Mouse (Mus musculus): ENCODE results near the gene Ugt3a2. TPM values are rescaled to one million over a fixed set of nuclear protein-coding genes. Genes with fewer than 3 reads are reported as not detected.

The Ugt3a2 gene
- polyA plus RNA-seq (2015; fragmentation: Nextera tagmentation; extraction: Ambion mirVana): not detected in 2 replicates

GRCm38 (mm10) chr15:9335341-9335740 is at the start of gene Ugt3a2:
Gene Ugt3a2, plus strand, starts transcription at chr15:9335550.
- no peak for ATAC-seq
- no peak within 1 kb of the TSS for H3K4me3 ChIP-seq (replicated peaks; ENCODE audit: low read length)
- H3K27me3 ChIP-seq (replicated peaks; ENCODE audit: control insufficient read depth, insufficient read depth, low read length): no peaks in the 10 kb centered on the region
- no peaks in the 10 kb centered on the region for H3K4me1 ChIP-seq (replicated peaks; ENCODE audit: control insufficient read depth, insufficient read depth, low read length)
- H3K9ac ChIP-seq (replicated peaks; ENCODE audit: low read depth, low read length): no peak within 1 kb of the TSS
- no peak within 1 kb of the TSS for H3K4me2 ChIP-seq (ENCODE audit: low read length)
- WGBS: 87% methylated on average over 4 of the region's 4 CpGs
- H3K9me3 ChIP-seq (ENCODE audit: control insufficient read depth, low read length): no peaks in the 10 kb centered on the region
- H3K36me3 ChIP-seq (ENCODE audit: control insufficient read depth, insufficient read depth): no peaks in the 10 kb centered on the region
- H3K27ac ChIP-seq (ENCODE audit: low read length): no peak within 1 kb of the TSS

DNA sequence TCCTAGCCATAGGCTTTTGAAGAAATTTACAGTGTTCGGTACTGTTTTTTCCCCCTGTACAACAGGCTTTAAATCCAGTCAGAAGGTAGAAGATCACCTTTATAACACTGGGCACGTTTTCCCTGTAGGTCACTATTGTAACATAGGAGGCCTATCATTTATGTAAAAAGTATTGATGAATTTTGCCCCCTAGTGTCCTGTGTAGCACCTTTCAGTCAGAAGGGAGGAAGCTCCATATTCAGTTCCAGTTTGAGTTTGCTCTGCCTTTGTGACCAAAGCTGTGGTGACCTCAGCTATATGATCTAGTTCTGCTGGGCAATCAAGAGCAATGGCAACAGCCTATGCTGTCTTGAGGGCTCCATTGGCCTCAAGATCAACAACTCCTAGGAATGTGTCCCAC is 45.7 kb upstream of the Ugt3a2 start:
- Histone ChIP-seq H3K4me3 (replicated peaks; ENCODE audit: low read length) (no peak overlapping the region), H3K4me1 (replicated peaks; ENCODE audit: control insufficient read depth, insufficient read depth, low read length) (no peaks in the 10 kb centered on the region), H3K36me3 (ENCODE audit: control insufficient read depth, insufficient read depth) (no peaks in the 10 kb centered on the region), H3K27me3 (replicated peaks; ENCODE audit: control insufficient read depth, insufficient read depth, low read length) (no peaks in the 10 kb centered on the region), H3K4me2 (ENCODE audit: low read length) (no peak overlapping the region), H3K9ac (replicated peaks; ENCODE audit: low read depth, low read length) (no peak overlapping the region), H3K9me3 (ENCODE audit: control insufficient read depth, low read length) (no peaks in the 10 kb centered on the region), H3K27ac (ENCODE audit: low read length) (no peak overlapping the region)
- ATAC-seq: no peak
- 64% methylated on average over 2 of the region's 2 CpGs for WGBS

DNA sequence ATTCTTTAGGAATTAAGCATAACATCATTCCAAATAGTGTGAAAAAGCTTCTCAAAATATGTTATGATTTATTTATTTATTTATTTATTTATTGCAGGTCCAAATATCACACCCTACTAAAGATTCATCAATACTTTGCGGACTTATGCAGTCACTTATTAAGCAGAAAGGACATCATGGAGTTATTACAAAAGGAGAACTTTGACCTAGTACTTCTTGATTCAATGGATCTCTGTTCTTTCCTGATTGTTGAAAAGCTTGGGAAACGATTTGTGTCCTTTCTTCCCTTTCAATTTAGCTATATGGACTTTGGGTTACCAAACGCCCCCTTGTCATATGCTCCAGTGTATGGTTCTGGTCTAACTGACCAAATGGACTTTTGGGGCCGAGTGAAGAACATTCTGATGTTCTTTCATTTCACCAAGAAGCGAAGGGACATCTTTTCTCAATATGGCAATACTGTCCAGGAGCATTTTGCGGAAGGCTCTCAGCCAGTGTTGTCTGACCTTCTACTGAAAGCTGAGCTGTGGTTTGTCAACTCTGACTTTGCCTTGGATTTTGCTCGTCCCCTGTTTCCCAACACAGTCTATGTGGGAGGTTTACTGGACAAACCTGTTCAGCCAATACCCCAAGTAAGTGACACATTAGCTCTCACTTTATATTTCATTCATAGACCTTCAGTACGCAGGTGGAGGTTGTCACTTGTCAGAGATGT is 29.2 kb upstream of the Ugt3a2 start:
- no peak for ATAC-seq
- Histone ChIP-seq H3K27me3 (replicated peaks; ENCODE audit: control insufficient read depth, insufficient read depth, low read length) (no peaks in the 10 kb centered on the region), H3K4me2 (ENCODE audit: low read length) (no peak overlapping the region), H3K9me3 (ENCODE audit: control insufficient read depth, low read length) (no peaks in the 10 kb centered on the region), H3K27ac (ENCODE audit: low read length) (no peak overlapping the region), H3K36me3 (ENCODE audit: control insufficient read depth, insufficient read depth) (no peaks in the 10 kb centered on the region), H3K9ac (replicated peaks; ENCODE audit: low read depth, low read length) (no peak overlapping the region), H3K4me3 (replicated peaks; ENCODE audit: low read length) (no peak overlapping the region), H3K4me1 (replicated peaks; ENCODE audit: control insufficient read depth, insufficient read depth, low read length) (no peaks in the 10 kb centered on the region)
- 83% methylated on average over 8 of the region's 8 CpGs for WGBS

GRCm38 (mm10) chr15:9334596-9334995 is 754 bp upstream of the Ugt3a2 start:
- Histone ChIP-seq H3K4me1 (replicated peaks; ENCODE audit: control insufficient read depth, insufficient read depth, low read length) (no peaks in the 10 kb centered on the region), H3K9ac (replicated peaks; ENCODE audit: low read depth, low read length) (no peak overlapping the region), H3K9me3 (ENCODE audit: control insufficient read depth, low read length) (no peaks in the 10 kb centered on the region), H3K27me3 (replicated peaks; ENCODE audit: control insufficient read depth, insufficient read depth, low read length) (no peaks in the 10 kb centered on the region), H3K4me2 (ENCODE audit: low read length) (no peak overlapping the region), H3K27ac (ENCODE audit: low read length) (no peak overlapping the region), H3K36me3 (ENCODE audit: control insufficient read depth, insufficient read depth) (no peaks in the 10 kb centered on the region), H3K4me3 (replicated peaks; ENCODE audit: low read length) (no peak overlapping the region)
- ATAC-seq: no peak
- WGBS: 73% methylated on average over 2 of the region's 2 CpGs

DNA sequence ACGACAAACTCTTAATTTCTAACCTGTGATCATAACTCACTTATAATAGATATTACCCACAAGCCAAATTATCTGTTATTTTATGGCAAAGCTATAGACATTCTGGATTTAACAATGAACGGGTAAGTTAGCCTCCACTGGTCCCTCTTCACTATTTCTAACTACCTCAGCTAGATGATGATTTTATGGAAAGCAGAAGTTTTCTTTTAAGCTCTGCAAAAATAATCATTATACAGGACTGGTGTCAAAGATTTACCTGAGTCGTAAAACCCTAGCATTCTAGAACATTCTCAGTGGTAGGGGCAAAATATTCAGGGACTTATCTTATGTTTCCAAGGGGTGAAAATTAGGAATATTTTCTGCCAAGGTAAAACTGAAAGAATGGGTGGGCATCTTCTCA is 1.3 kb downstream of the Ugt3a2 start:
- no peak overlapping the region for H3K4me3 ChIP-seq (replicated peaks; ENCODE audit: low read length)
- H3K9me3 ChIP-seq (ENCODE audit: control insufficient read depth, low read length): no peaks in the 10 kb centered on the region
- no peaks in the 10 kb centered on the region for H3K36me3 ChIP-seq (ENCODE audit: control insufficient read depth, insufficient read depth)
- no peak for ATAC-seq
- H3K9ac ChIP-seq (replicated peaks; ENCODE audit: low read depth, low read length): no peak overlapping the region
- 83% methylated on average over 3 of the region's 3 CpGs for WGBS
- H3K4me2 ChIP-seq (ENCODE audit: low read length): no peak overlapping the region
- no peaks in the 10 kb centered on the region for H3K4me1 ChIP-seq (replicated peaks; ENCODE audit: control insufficient read depth, insufficient read depth, low read length)
- H3K27me3 ChIP-seq (replicated peaks; ENCODE audit: control insufficient read depth, insufficient read depth, low read length): no peaks in the 10 kb centered on the region
- no peak overlapping the region for H3K27ac ChIP-seq (ENCODE audit: low read length)

GRCm38 (mm10) chr15:9337021-9337420 is 1.7 kb downstream of the Ugt3a2 start:
- H3K27me3 ChIP-seq (replicated peaks; ENCODE audit: control insufficient read depth, insufficient read depth, low read length): no peaks in the 10 kb centered on the region
- WGBS: 77% methylated on average over 3 of the region's 3 CpGs
- no peaks in the 10 kb centered on the region for H3K36me3 ChIP-seq (ENCODE audit: control insufficient read depth, insufficient read depth)
- no peaks in the 10 kb centered on the region for H3K9me3 ChIP-seq (ENCODE audit: control insufficient read depth, low read length)
- H3K9ac ChIP-seq (replicated peaks; ENCODE audit: low read depth, low read length): no peak overlapping the region
- H3K27ac ChIP-seq (ENCODE audit: low read length): no peak overlapping the region
- no peaks in the 10 kb centered on the region for H3K4me1 ChIP-seq (replicated peaks; ENCODE audit: control insufficient read depth, insufficient read depth, low read length)
- no peak for ATAC-seq
- no peak overlapping the region for H3K4me2 ChIP-seq (ENCODE audit: low read length)
- no peak overlapping the region for H3K4me3 ChIP-seq (replicated peaks; ENCODE audit: low read length)

DNA sequence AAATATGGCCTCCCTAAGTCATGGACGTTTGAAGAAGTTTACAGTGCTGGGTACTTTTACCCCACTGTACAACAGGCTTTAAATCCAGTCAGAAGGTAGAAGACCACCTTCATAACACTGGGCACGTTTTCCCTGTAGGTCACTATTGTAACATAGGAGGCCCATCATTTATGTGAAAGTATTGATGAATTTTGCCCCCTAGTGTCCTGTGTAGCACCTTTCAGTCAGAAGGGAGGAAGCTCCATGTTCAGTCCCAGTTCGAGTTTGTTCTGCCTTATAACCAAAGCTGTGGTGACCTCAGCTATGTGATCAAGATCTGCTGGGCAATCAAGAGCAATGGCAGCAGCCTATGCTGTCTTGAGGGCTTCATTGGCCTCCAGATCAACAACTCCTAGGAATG is 13.4 kb downstream of the Ugt3a2 start:
- WGBS: 55% methylated on average over 3 of the region's 3 CpGs
- Histone ChIP-seq H3K27ac (ENCODE audit: low read length) (no peak overlapping the region), H3K4me3 (replicated peaks; ENCODE audit: low read length) (no peak overlapping the region), H3K9ac (replicated peaks; ENCODE audit: low read depth, low read length) (no peak overlapping the region), H3K27me3 (replicated peaks; ENCODE audit: control insufficient read depth, insufficient read depth, low read length) (no peaks in the 10 kb centered on the region), H3K36me3 (ENCODE audit: control insufficient read depth, insufficient read depth) (no peaks in the 10 kb centered on the region), H3K4me1 (replicated peaks; ENCODE audit: control insufficient read depth, insufficient read depth, low read length) (no peaks in the 10 kb centered on the region), H3K4me2 (ENCODE audit: low read length) (no peak overlapping the region), H3K9me3 (ENCODE audit: control insufficient read depth, low read length) (no peaks in the 10 kb centered on the region)
- ATAC-seq: no peak

DNA sequence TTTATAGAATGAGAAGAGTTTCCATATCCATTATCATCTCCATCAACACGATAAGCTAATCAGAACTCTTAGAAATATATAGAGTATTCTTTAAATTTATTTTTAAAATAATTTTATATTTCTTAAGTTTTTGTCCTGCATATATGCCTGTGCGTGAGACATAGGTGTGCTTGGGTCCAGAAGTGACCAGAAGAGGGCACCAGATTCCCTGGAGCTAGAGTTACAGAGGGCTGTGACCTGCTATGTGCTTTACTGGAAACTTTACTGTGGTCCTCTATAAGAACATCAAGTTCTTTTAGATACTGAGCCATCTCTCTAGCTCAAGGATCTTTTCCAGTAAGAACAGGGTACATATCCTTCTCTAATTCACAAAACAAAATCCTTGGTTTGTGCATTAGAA is 27.5 kb downstream of the Ugt3a2 start:
- ATAC-seq: no peak
- WGBS: 65% methylated on average over 2 of the region's 2 CpGs

DNA sequence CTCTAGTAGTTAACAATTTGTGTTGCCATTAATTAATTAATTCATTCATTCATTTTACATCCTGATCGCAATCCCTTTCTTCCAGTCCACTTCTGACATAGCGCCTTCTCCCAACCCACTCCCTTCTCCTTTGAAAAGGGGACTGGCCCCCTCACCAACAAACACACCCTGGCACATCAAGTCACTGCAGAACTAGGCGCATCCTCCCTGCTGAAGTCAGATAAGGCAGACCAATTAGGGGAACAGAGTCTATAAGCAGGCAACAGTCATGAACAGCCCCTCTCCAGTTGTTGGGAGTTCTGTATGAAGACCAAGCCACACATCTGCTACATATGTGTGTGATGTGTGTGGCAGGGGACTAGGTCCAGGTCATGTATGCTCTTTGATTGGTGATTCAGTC is 33.4 kb downstream of the Ugt3a2 start:
- no peak overlapping the region for H3K4me2 ChIP-seq (ENCODE audit: low read length)
- H3K4me1 ChIP-seq (replicated peaks; ENCODE audit: control insufficient read depth, insufficient read depth, low read length): no peaks in the 10 kb centered on the region
- H3K9ac ChIP-seq (replicated peaks; ENCODE audit: low read depth, low read length): no peak overlapping the region
- no peaks in the 10 kb centered on the region for H3K9me3 ChIP-seq (ENCODE audit: control insufficient read depth, low read length)
- H3K27ac ChIP-seq (ENCODE audit: low read length): no peak overlapping the region
- 91% methylated on average over 3 of the region's 3 CpGs for WGBS
- H3K36me3 ChIP-seq (ENCODE audit: control insufficient read depth, insufficient read depth): no peaks in the 10 kb centered on the region
- ATAC-seq: no peak
- no peak overlapping the region for H3K4me3 ChIP-seq (replicated peaks; ENCODE audit: low read length)
- H3K27me3 ChIP-seq (replicated peaks; ENCODE audit: control insufficient read depth, insufficient read depth, low read length): no peaks in the 10 kb centered on the region

More for the DNA sequence above, 27.5 kb downstream of the Ugt3a2 start:
- no peak overlapping the region for H3K4me3 ChIP-seq (replicated peaks; ENCODE audit: low read length)
- H3K36me3 ChIP-seq (ENCODE audit: control insufficient read depth, insufficient read depth): no peaks in the 10 kb centered on the region
- no peak overlapping the region for H3K4me2 ChIP-seq (ENCODE audit: low read length)
- no peaks in the 10 kb centered on the region for H3K4me1 ChIP-seq (replicated peaks; ENCODE audit: control insufficient read depth, insufficient read depth, low read length)
- H3K27ac ChIP-seq (ENCODE audit: low read length): no peak overlapping the region
- no peaks in the 10 kb centered on the region for H3K27me3 ChIP-seq (replicated peaks; ENCODE audit: control insufficient read depth, insufficient read depth, low read length)
- no peak overlapping the region for H3K9ac ChIP-seq (replicated peaks; ENCODE audit: low read depth, low read length)
- no peaks in the 10 kb centered on the region for H3K9me3 ChIP-seq (ENCODE audit: control insufficient read depth, low read length)

GRCm38 (mm10) chr15:9376281-9376680 is 40.9 kb downstream of the Ugt3a2 start:
- no peak overlapping the region for H3K4me3 ChIP-seq (replicated peaks; ENCODE audit: low read length)
- H3K9ac ChIP-seq (replicated peaks; ENCODE audit: low read depth, low read length): no peak overlapping the region
- no peaks in the 10 kb centered on the region for H3K9me3 ChIP-seq (ENCODE audit: control insufficient read depth, low read length)
- no peaks in the 10 kb centered on the region for H3K36me3 ChIP-seq (ENCODE audit: control insufficient read depth, insufficient read depth)
- H3K27ac ChIP-seq (ENCODE audit: low read length): no peak overlapping the region
- no peak overlapping the region for H3K4me2 ChIP-seq (ENCODE audit: low read length)
- ATAC-seq: no peak
- WGBS: 94% methylated on average over 7 of the region's 7 CpGs
- no peaks in the 10 kb centered on the region for H3K27me3 ChIP-seq (replicated peaks; ENCODE audit: control insufficient read depth, insufficient read depth, low read length)
- no peaks in the 10 kb centered on the region for H3K4me1 ChIP-seq (replicated peaks; ENCODE audit: control insufficient read depth, insufficient read depth, low read length)

Measured in forebrain, embryonic 16.5 days (tissue).